Mouse (Mus musculus) myocyte (in vitro differentiated cells): Measurements from ENCODE around the gene Cebpz. TPM values are rescaled to one million over a fixed set of nuclear protein-coding genes. Genes with fewer than 3 reads are reported as not detected.

Experiments
- H3K27me3 ChIP-seq: one replicate; pipeline ENCODE4 v1.6.1; 2011; ENCODE audit not compliant: control insufficient read depth, insufficient read depth, insufficient read length
- H3K36me3 ChIP-seq: one replicate; pipeline ENCODE4 v1.6.1; 2011; ENCODE audit not compliant: control insufficient read depth, insufficient read depth
- H3K4me2 ChIP-seq: one replicate; pipeline ENCODE4 v1.6.1; 2011; ENCODE audit warnings: low read depth, control low read depth
- H3K4me3 ChIP-seq: one replicate; pipeline ENCODE4 v1.5.1; 2011; ENCODE audit warnings: mild to moderate bottlenecking, control low read depth, moderate library complexity
- H3K79me2 ChIP-seq: one replicate; pipeline ENCODE4 v1.6.1; 2011; ENCODE audit not compliant: control insufficient read depth, insufficient read depth
- H3ac ChIP-seq: one replicate; pipeline ENCODE4 v1.6.1; 2011; ENCODE audit not compliant: control insufficient read depth, insufficient read length
- CEBPB ChIP-seq: IDR thresholded peaks from 2 replicates; pipeline ENCODE4 v1.6.1; 2011; ENCODE audit warnings: mild to moderate bottlenecking, moderate library complexity; ENCODE audit not compliant: poor library complexity, insufficient read depth, severe bottlenecking
- E2F4 ChIP-seq: IDR thresholded peaks from one replicate; pipeline ENCODE4 v1.6.1; 2011; ENCODE audit warnings: mild to moderate bottlenecking, control low read depth, moderate library complexity; ENCODE audit not compliant: insufficient read depth
- MAX ChIP-seq: IDR thresholded peaks from one replicate; pipeline ENCODE4 v1.6.1; 2011; ENCODE audit warnings: low read depth, mild to moderate bottlenecking, control low read depth
- MYOD1 ChIP-seq, 3 experiments: IDR thresholded peaks; one replicate each; pipeline ENCODE4 v1.6.1; 2011; ENCODE audit warnings: control low read depth in 2 of 3, low read depth in 2 of 3, mild to moderate bottlenecking in 2 of 3, moderate library complexity in 1 of 3; ENCODE audit not compliant: insufficient read length in 2 of 3, control insufficient read depth in 1 of 3
- MYOG ChIP-seq, 3 experiments: IDR thresholded peaks; one replicate each; pipeline ENCODE4 v1.6.1; 2011; ENCODE audit warnings: control low read depth in 2 of 3, low read depth in 2 of 3, mild to moderate bottlenecking in 2 of 3; ENCODE audit not compliant: insufficient read length in 2 of 3, control insufficient read depth in 1 of 3, insufficient read depth in 1 of 3
- POLR2A ChIP-seq: IDR thresholded peaks from one replicate; pipeline ENCODE4 v1.6.1; 2011; ENCODE audit warnings: low read depth, mild to moderate bottlenecking, control low read depth, moderate library complexity; ENCODE audit not compliant: insufficient read length
- POLR2AphosphoS2 ChIP-seq: IDR thresholded peaks from one replicate; pipeline ENCODE4 v1.6.1; 2011; ENCODE audit warnings: low read depth, control low read depth; ENCODE audit not compliant: insufficient read length
- REST ChIP-seq: IDR thresholded peaks from one replicate; pipeline ENCODE4 v1.6.1; 2011; ENCODE audit warnings: mild to moderate bottlenecking, control low read depth, moderate library complexity; ENCODE audit not compliant: insufficient read depth, insufficient read length
- SRF ChIP-seq: IDR thresholded peaks from one replicate; pipeline ENCODE4 v1.6.1; 2011; ENCODE audit warnings: low read depth; ENCODE audit not compliant: control insufficient read depth, insufficient read length
- TCF12 ChIP-seq: IDR thresholded peaks from one replicate; pipeline ENCODE4 v1.6.1; 2011; ENCODE audit warnings: mild to moderate bottlenecking, control low read depth; ENCODE audit not compliant: poor library complexity, insufficient read depth, severe bottlenecking
- TCF3 ChIP-seq: IDR thresholded peaks from one replicate; pipeline ENCODE4 v1.6.1; 2011; ENCODE audit warnings: low read depth, control low read depth; ENCODE audit not compliant: insufficient read length
- USF1 ChIP-seq: IDR thresholded peaks from one replicate; pipeline ENCODE4 v1.6.1; 2011; ENCODE audit warnings: low read depth, mild to moderate bottlenecking, control low read depth, moderate library complexity
- polyA plus RNA-seq: library from polyadenylated mRNA; unstranded; fragments of >200 nt; fragmentation: generic; extraction: Trizol; gene quantifications from one replicate; pipeline ENCODE4 v1.2.1, GENCODE M21; 2012; ENCODE audit warnings: missing spikeins

Cebpz gene
- polyA plus RNA-seq, 1 experiment, result 9.7 TPM

DNA sequence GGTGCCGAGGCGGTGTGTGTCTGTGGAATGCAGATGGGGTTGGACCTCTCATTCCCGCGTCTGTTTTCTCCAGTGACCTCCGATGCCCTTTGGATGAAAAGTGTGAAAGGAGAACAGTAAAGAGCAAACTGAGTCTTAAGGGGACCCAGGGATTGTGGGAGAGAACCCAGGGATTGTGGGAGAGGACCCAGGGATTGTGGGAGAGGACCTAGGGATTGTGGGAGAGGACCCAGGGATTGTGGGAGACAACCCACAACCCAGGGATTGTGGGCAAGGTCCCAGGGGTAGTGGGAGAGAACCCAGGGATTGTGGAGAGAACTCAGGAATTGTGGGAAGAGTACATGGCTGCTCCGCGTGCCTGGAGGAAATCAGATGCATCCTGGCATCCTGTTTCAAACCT lies 41.9 kb downstream of the Cebpz start:
- TF ChIP-seq MYOG (IDR thresholded peaks at IDR 0.05; ENCODE audit: control insufficient read depth in 1 of 3, insufficient read depth in 1 of 3, insufficient read length in 2 of 3, low read depth in 2 of 3) (no peak), TCF12 (no peak), TCF3 (no peak), USF1 (no peak), CEBPB (no peak), SRF (no peak), MYOD1 (IDR thresholded peaks at IDR 0.05; ENCODE audit: control insufficient read depth in 1 of 3, insufficient read length in 2 of 3, low read depth in 2 of 3) (no peak), POLR2A (no peak), REST (no peak), POLR2AphosphoS2 (no peak), E2F4 (no peak), MAX (no peak)
- Histone ChIP-seq H3K4me2 (no peak overlapping the region), H3K79me2 (no peaks in the 10 kb centered on the region), H3K36me3 (no peaks in the 10 kb centered on the region), H3K4me3 (no peak overlapping the region), H3K27me3 (no peaks in the 10 kb centered on the region), H3ac (no peak overlapping the region)

DNA sequence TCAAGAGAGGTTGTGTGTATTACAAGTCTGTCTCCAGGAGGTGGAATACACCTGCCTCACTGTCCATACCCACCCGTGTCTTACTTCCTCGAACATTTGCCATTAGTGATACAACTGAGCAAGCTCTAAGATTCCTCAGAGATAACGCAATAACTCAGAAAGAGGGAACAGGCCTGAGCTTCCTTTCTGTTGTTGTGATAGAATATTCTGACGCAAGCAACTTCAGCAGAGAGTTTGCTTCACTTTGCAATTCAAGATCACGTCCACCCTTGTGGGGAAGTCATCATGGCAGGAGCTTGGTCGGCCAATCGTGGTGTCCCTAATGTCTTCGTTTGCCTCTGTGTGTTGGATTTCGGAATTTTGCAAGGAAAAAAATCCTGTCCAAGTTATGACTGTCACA lies 45.8 kb downstream of the Cebpz start:
- no peaks in the 10 kb centered on the region for H3K79me2 ChIP-seq
- no peaks in the 10 kb centered on the region for H3K36me3 ChIP-seq
- no peak overlapping the region for H3K4me3 ChIP-seq
- H3K27me3 ChIP-seq, result no peaks in the 10 kb centered on the region
- H3K4me2 ChIP-seq, result no peak overlapping the region
- H3ac ChIP-seq, result no peak overlapping the region
- TF ChIP-seq CEBPB, result no peak
- no peak for TF ChIP-seq SRF
- no peak for TF ChIP-seq POLR2AphosphoS2
- TF ChIP-seq MYOG (IDR thresholded peaks at IDR 0.05; ENCODE audit: control insufficient read depth in 1 of 3, insufficient read depth in 1 of 3, insufficient read length in 2 of 3, low read depth in 2 of 3), result no peak
- TF ChIP-seq REST, result no peak
- TF ChIP-seq POLR2A, result no peak

DNA sequence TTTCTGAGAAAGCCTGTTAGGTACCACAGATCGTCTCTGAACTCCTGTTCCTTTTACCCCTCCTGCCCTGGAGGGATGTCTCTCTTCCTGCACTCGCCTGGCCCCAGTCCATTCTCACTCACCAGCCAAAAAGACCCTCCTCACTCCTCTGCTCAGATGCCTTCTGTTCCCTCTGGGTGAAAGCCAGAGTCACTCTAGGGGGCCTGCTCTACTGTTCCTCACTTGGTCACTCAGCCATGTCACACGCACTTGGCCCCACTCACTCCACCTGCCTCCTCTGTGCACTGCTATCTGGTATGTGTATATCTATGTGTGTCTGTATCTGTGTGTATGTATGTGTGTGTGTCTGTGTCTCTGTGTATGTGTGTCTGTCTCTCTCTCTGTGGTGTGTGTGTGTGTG lies 47.7 kb downstream of the Cebpz start:
- no peak overlapping the region for H3K4me3 ChIP-seq
- H3K4me2 ChIP-seq, result no peak overlapping the region
- H3K36me3 ChIP-seq, result no peaks in the 10 kb centered on the region
- H3K27me3 ChIP-seq, result no peaks in the 10 kb centered on the region
- H3K79me2 ChIP-seq, result no peaks in the 10 kb centered on the region
- TF ChIP-seq POLR2AphosphoS2 (no peak), POLR2A (no peak), TCF12 (no peak), CEBPB (no peak), TCF3 (no peak)
- no peak overlapping the region for H3ac ChIP-seq

DNA sequence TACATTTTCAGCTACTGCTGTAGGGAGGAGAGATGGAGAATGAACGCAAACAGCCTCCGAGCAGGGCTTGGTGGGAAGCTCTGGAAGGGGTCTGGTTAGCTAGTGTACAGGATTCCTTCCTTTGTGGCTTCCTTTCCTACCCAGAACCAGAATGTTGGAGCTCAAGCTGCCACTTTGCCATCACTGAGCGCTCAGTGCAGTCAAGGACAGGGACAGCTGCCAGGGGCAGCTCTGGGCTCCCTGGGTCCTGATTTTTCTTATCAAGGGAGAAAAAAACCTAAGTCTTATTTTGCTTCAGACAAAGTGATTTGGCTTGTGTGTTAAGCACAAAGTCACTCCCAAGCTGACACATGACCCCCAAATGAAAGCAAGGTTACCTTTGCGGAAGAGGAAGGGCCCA lies 48.3 kb downstream of the Cebpz start:
- H3K27me3 ChIP-seq, result no peaks in the 10 kb centered on the region
- H3K36me3 ChIP-seq, result no peaks in the 10 kb centered on the region
- no peaks in the 10 kb centered on the region for H3K79me2 ChIP-seq
- TF ChIP-seq MYOG (IDR thresholded peaks at IDR 0.05; ENCODE audit: control insufficient read depth in 1 of 3, insufficient read depth in 1 of 3, insufficient read length in 2 of 3, low read depth in 2 of 3), result no peak
- TF ChIP-seq TCF3, result no peak
- no peak for TF ChIP-seq REST
- no peak for TF ChIP-seq CEBPB
- no peak for TF ChIP-seq MAX
- TF ChIP-seq TCF12, result no peak
- no peak for TF ChIP-seq E2F4
- TF ChIP-seq SRF, result no peak
- TF ChIP-seq POLR2AphosphoS2, result no peak
- no peak for TF ChIP-seq USF1
- TF ChIP-seq POLR2A, result no peak
- no peak for TF ChIP-seq MYOD1 (IDR thresholded peaks at IDR 0.05; ENCODE audit: control insufficient read depth in 1 of 3, insufficient read length in 2 of 3, low read depth in 2 of 3)
- no peak overlapping the region for H3K4me3 ChIP-seq
- no peak overlapping the region for H3K4me2 ChIP-seq
- H3ac ChIP-seq, result no peak overlapping the region

DNA sequence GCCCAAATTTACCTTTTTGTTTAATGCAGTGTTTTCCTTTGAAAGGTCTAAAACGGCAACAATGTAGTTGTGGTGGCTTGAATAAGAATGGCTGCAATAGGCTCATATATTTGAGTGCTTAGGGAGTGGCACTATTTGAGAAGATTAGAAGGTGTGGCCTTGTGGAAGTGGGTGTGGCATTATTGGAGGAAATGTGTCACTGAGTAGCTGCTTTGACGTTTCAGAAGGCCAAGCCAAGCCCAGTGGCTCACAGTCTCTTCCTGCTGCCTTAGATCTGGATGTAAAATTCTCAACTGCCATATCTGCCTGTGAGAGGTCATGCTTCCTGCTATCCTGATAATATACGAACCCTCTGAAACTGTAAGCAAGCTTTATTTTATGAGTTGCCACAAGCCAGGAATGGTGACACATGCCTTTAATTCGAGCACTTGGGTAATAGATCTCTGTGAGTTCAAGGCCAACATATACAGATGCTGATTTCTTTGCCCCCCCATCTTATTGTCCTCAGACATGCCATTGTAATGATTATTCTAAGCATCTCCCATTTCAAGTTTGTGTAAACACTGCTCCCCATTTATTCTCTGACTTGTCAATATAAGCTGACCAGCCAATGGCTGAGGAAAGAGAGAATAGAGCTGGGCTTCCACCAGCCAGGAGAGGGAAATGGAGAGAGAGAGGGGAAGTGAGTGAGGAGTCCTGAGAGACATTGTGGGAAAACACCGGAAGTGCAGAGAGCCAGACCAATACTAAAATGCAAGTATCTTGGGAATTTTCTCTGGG lies 51.4 kb downstream of the Cebpz start:
- no peaks in the 10 kb centered on the region for H3K79me2 ChIP-seq
- TF ChIP-seq TCF3 (no peak), SRF (no peak)
- H3K4me2 ChIP-seq, result no peak overlapping the region
- no peak overlapping the region for H3K4me3 ChIP-seq
- no peak overlapping the region for H3ac ChIP-seq
- H3K27me3 ChIP-seq, result no peaks in the 10 kb centered on the region
- no peaks in the 10 kb centered on the region for H3K36me3 ChIP-seq
